Mouse (Mus musculus) ovary, postnatal 14 days (tissue): Measurements from ENCODE around the gene Dut.
"Not testable (repeated sequence)": the region's sequence is repeated elsewhere in the genome, so short reads cannot be mapped to it uniquely, and the experiment has no call there.

Source experiments
- DNase-seq: peaks from one replicate; pipeline ENCODE4 v3.0.0; 2022; ENCODE audit warnings: low spot score

Dut gene

GRCm38 (mm10) chr2:125255886-125256285, 8.9 kb downstream of the Dut start:
- DNase-seq, result no peak

DNA sequence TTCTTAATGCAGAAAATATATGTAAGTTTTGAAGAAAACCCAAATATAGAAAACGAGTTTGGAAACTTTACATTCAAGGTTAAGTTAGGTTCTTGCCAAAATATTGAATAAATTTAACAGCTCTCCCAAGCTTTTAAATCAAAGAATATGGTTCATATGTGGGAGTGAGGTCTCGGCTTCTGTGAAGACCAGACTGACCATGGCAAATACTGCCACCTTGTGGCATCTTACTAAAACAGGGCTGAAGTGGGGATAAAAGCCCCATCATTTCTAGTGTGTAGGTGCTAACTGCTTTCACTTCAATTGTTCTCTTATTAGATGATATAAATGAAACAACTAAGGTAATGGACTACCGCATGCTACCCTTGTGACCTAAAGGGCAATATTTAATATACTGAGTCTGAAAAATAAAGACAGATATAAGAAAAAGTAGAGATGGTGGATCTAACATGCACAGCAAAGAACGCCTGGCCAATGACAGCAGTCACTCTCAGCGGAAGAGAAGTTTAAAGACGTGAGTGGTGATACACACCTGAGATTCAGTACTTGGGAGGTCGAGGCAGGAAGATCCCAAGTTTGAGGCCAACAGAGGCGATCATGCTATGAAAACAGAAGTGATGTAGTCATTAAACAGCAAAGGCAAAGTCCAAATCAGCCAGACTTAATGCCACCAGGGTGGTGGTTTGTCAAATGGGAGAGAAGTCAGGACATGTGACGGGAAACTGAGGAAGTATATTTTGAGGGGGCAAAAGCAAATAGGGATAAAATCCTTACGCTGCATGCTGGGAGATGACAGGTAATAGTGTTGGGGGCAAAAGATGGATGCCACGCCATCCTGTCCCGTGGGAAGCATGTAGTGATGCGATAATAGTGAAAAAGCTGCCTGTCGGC, 12.5 kb downstream of the Dut start:
- no peak for DNase-seq

- no peak for DNase-seq
Measured at GRCm38 (mm10) chr2:125260326-125260725, 13.3 kb downstream of the Dut start.

GRCm38 (mm10) chr2:125263056-125263455, 16.1 kb downstream of the Dut start:
- DNase-seq, result no peak

DNA sequence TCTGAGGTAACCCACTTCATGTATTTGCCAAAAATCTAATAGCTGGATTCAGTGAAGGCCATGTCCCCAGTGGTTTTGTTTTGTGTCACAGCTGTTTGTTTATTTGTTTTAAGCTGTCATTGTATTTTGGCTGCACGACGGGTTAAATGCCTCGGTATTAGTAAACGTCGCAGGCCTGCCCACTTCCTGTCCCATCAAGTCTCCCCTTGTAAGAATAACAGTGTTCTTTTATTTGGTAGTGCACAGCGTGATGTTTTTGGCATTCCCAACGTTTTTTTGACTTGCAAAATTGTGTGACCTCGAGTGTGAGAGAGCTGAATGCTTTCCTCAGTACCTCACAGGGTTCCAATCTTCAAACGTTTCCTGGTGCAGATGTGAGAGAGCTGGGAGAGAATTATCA, 16.8 kb downstream of the Dut start:
- no peak for DNase-seq

DNA sequence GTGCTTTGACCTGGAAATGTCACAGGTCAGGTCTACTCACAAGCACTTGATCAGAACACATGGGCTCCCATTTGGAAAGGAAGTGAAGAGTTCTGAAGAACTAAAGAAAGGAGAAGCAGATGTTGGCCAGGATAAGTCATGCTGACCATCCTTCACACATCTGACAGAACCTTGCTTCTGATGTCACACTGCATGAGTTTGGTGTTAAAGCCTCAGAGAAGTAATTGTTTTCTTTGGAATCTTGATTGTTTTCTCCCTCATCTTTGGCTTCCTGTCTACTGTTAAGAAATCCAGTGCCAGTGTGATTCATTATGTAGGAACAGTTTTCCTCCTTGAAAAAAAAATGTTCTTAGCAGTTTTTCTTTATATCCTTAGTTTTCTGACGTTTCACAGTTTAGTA, 21.9 kb downstream of the Dut start:
- no peak for DNase-seq

DNA sequence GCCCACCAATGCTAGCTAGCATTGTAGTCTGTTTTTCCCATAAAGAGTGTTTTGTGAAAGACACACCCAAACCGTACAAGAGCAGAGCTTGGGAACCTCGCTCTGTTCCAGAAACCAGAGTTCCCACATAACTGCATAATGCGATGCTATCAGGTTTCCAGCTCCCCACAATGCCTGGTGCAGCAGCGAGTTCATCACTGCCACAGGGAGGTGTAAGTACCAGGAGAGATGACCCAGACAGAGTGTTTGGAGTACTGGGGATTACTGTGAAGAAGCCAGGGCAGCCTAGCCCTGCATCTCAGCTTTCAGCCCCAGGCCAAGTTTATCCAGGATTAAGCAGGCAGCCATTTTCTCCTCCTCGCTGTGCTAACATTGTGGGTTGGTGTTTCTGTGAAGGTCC, 28.6 kb downstream of the Dut start:
- no peak for DNase-seq

DNA sequence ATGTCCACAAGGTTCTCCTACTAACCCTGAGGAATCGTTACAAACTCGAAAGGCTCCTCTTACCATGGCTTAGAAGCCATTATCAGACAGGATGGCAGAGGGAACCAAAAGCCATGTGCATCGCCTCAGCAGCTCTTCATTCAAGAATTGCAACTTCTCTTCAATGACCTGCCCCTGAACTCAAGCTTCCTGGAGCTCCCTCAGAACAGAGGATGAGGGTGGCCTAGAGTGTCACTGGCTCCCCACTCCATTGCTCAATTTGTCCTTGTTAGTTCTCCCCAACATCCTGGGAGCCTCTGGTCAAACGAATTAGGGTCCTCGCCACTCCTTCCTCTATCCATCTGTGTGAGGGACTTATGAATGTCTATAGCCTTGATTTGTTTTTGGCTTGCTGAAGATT, 29.7 kb downstream of the Dut start:
- no peak for DNase-seq

DNA sequence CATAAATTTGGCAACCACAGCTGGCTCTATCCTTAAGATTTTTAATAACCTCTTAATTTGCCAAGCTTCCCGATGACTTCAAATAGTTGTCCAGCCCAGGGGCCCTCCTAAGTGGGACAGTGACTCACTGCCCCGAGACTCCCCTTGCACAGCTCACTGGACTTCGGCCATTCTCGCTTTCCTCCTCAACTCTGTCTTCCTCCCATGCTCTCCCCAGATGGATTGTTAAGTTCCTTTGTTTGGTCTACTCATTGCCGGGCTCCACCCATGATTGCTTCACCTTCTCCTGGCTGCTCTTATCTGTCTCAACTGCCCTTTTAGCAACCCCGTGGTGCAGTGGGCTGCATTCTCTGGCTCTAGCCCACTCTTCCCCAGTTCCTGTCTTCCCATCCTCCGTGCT, 31.5 kb downstream of the Dut start:
- no peak for DNase-seq

DNA sequence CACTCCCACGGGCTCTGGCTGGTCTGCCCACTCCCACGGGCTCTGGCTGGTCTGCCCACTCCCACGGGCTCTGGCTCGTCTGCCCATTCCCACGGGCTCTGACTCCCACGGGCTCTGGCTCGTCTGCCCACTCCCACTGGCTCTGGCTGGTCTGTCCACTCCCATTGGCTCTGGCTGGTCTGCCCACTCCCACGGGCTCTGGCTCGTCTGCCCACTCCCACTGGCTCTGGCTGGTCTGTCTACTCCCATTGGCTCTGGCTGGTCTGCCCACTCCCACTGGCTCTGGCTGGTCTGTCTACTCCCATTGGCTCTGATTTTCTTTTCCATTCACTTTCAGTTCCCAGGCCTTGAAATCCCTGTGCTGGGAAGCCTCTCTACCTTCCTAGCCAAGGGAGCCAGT, 33.0 kb downstream of the Dut start:
- DNase-seq, result not testable (repeated sequence)

- DNase-seq, result no peak
Measured at GRCm38 (mm10) chr2:125282334-125283206, 35.6 kb downstream of the Dut start.

- DNase-seq, result no peak
Measured at GRCm38 (mm10) chr2:125285777-125286176, 38.8 kb downstream of the Dut start.

DNA sequence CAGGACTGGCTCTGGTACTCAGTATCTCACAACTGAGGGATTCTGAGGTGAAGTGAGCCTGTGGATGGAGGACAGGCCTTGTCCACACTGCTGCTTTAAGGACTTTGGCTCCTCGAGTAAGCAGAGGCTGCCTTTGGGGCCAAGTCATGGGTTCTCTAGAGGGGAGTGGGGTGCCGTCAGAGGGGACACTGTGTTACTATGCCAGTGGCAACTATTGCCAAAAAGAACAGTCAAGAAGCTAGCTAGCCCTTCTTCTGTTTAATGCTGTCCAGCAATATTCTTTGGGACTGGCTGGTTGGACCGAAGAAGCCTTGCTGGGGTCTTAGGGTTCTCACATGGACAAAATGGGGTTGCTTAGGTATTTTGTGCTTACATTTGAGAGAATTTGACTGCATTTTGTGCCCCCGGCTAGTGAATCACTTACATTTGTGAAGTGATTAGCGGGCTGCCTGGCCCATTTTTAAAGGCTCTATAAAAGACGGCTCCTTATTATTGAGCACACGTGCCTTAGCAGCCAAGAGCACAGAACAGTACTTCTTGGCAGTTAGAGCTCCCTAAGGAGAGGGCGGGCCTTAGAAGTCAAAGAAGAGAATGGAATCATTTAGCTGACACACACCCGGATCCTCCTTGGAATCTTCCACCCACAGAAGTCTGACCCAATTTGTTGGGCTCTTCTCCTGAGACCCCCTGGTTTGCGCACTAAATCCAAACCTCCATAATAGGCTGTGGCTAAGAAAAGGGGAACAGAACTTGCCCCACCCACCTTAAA, 43.4 kb downstream of the Dut start:
- DNase-seq, result no peak

DNA sequence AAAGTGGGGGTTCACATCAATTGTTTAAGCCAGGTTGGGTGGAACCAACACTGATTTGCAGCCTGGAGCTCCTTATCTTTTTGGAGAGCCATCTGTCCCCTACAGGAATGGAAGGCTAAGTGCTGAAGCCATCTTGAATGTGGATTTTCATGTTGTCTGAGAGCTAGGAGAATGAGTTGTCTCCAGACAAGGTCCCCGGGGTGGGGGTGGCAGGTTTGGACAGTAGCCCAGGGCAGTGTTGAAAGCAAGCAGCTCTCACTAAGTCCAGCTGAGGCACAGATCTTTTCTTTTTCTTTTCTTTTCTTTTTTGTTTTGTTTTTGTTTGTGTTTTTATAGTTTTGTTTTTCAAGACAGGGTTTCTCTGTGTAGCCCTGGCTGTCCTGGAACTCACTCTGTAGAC, 44.1 kb downstream of the Dut start:
- DNase-seq, result no peak

DNA sequence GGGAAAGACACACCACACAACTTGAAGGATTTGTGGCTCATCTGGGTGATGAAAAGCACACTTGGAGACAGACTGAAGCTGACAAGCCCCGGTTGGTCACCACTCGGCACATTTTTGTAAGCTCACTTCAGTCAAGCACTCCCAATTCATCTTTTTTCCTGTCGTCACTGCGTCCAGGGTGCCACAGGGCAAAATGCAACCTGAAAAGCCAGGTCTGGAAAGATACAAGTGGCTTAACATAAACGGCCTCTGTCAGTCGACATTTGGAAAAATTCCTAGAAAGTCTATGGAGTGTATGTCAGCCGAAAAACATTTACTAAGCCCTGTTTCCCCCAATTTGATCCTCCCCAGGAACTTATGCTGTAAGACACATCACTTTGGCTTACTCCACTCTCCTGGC, 45.6 kb downstream of the Dut start:
- DNase-seq, result no peak

- no peak for DNase-seq
Measured at GRCm38 (mm10) chr2:125293969-125294491, 47.0 kb downstream of the Dut start.

DNA sequence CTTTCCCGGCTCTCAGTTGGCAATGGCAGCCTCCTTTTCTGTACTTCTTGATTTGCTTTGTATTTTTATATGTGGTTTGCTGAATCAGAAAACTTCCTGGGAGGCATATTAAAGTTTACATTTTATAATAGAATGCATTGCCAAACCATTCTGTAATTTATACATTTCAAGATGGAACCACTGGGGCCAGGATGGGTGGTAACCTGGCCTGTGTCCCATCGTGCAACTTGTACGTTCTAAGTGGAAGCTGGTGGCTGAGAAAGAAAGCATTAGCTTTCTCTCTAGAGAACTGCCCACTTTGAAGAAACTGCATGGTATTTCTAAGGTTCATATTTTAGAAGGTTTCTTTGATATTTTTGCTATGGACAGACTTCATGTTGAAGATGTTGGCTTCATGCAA, 48.5 kb downstream of the Dut start:
- DNase-seq, result no peak

DNA sequence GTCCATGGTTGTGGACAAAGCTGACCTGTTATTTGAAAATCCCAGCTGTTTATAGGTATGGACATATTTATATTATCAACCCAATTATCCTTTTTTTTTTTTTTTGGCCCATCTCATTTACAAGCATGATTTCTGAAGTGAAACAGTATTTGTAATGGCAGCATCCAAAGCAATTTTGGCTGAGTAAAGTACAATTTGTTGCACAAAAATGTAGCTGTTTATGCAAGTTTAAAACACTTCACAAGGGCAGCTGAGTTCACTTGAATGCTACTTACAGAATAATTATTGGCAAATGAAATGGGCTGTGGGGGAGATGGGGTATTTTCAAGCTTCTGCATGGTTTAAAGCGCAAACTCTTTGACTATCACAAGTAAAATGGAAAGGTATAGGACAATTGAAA, 51.9 kb downstream of the Dut start:
- no peak for DNase-seq

DNA sequence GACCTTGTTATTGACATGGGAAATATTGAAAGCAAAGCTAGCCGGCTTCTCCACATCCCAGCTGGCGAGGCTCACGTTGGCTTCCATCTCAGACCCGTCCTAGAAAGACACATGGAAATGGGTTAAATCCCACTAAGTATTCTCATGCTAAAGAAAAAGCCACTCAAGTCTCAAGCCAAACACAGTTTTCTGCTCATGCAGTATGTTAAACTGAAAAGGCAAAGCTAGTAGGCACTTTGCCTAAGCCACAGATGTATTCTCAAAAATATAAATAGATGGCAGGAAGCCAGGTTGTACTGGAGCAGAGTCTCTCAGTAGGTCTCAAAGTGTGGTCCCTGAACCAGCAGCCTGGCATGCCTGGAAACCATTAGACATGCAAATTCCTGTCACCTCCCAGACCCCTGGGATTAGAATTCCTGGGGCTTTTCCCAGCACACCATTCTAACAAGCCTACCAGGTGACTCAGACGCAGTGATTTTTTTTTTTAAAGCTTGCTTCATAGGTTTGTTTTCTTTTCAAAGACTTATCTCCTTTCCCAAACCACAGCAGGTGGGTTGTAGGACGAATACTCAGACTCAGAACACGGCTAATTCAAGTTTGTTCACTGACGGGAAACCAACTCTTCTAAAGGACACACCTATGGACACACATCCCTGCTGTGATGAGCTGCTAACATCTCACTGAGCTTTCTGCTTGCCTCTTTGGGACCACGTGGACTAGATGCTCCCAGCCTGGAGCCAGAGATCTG, 55.1 kb downstream of the Dut start:
- DNase-seq, result no peak

GRCm38 (mm10) chr2:125302625-125302924, 55.6 kb downstream of the Dut start:
- no peak for DNase-seq

DNA sequence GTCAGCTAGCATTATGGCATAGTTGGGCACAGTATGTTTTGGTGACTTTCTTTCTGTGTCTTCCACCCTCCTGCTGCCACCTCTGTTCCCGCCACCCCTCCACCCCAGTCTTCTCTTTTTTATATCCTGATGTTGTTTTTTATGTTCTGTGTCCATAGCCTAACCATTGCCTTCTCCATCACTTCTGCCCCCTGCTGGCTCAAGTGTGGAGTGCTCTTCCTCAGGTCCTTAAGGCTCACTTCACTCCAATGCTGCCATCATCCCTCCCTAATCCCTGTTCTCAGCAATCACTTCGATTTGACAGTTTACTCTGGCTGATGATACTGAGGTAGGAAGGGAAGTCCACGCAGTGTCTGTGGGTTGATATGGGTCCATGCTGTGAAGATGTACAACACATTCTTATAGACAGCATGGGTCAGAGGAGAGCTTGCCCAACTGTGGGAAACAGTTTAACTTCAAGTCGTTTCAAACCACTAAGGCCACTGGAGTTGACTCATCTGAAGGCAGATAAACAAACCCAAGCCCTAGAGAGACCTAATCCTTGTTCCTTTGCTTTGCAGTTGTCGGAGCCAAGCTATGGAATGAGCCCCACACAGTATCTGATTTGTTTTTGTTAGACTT, 56.9 kb downstream of the Dut start:
- no peak for DNase-seq
